Mouse (Mus musculus) olfactory bulb, adult 2 months (tissue): ENCODE results near the gene Reep3.
"Not testable (repeated sequence)": the region's sequence is repeated elsewhere in the genome, so short reads cannot be mapped to it uniquely, and the experiment has no call there.

Source experiments
- CTCF ChIP-seq: fragments of 200-500 bp; IDR thresholded peaks from 2 replicates; pipeline ENCODE4 v1.5.1; 2012; ENCODE audit warnings: low read depth, mild to moderate bottlenecking, low read length, moderate library complexity; ENCODE audit not compliant: insufficient read depth
- POLR2A ChIP-seq: fragments of 200-500 bp; IDR thresholded peaks from 2 replicates; pipeline ENCODE4 v1.6.1; 2012; ENCODE audit warnings: mild to moderate bottlenecking, low read depth, low read length, moderate library complexity; ENCODE audit not compliant: insufficient read depth

GRCm38 (mm10) chr10:67112967-67113366 lies 16.2 kb upstream of the Reep3 start:
- TF ChIP-seq CTCF, POLR2A: not testable (repeated sequence)
